Mouse (Mus musculus) erythroblast, embryonic 14.5 days (primary cell): Measurements from ENCODE around the gene Usp12.

Experiments used
- GATA1 ChIP-seq: IDR thresholded peaks from 2 replicates; pipeline ENCODE4 v1.6.1; 2012; ENCODE audit warnings: low read length, inconsistent platforms, mixed read lengths
- TAL1 ChIP-seq: IDR thresholded peaks from 3 replicates; pipeline ENCODE4 v1.6.1; 2012; ENCODE audit warnings: low read length, inconsistent platforms, mixed read lengths

DNA sequence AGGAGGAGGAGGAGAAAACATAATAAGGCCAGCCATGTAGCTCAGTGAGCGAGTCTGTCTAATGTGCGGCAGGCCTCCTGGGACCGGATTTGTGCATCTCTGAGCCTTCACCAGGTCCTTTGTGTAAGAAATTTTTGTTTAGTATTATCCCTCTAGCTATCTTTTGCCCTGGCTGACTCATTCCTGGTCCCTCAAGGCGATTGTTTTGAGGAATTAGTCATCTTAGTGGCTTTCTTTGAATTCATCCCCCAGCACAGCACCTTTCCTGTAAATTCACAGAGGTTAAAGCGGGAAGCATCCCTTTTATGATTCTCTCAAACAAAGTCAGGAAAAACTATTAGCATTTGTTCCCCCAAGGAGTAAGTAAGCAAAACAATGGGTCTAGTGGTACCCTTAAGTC is 18.1 kb upstream of the Usp12 start:
- TF ChIP-seq GATA1 (no peak), TAL1 (no peak)
